Mouse (Mus musculus): Measurements from ENCODE around the gene Frem1. TPM values are rescaled to one million over a fixed set of nuclear protein-coding genes. Genes with fewer than 3 reads are reported as not detected.

The Frem1 gene
- total and polyA plus RNA-seq, 2 experiments from 2014 or later = 1.9 to 7.5 TPM

DNA sequence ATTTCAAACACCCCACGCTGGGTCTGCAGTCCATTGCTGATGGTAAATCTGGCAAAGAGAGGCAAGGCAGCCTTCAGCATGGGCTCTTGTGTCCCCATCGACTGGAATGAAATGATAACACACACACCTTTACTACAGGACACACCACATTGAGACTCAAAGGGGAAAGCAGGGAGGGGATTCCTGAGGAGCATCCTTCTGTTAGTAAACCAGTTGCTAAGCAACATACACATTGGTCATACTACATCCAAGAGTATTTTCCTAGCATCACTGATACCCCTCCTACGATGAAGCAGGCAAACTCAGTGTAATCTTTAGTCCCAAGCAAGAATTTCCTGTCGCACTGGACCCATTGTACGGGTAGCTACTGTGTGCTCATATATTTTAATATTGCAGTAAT, 111.5 kb downstream of the Frem1 start:
- no peak overlapping the region for H3K9ac ChIP-seq (replicated peaks; ENCODE audit: low read length)
- WGBS = 80% methylated on average over 5 of the region's 5 CpGs
- H3K4me3 ChIP-seq (ENCODE audit: low read length) = no peak overlapping the region
- H3K27ac ChIP-seq = no peak overlapping the region
- no peaks in the 10 kb centered on the region for H3K27me3 ChIP-seq (ENCODE audit: insufficient read depth, low read length)
- TF ChIP-seq CTCF (IDR thresholded peaks at IDR 0.05; ENCODE audit: low read depth) = no peak
- no peak for DNase-seq (ENCODE audit: low spot score)
- ATAC-seq = peak; percentile 39; the same call in 1 of the 2 replicates
- H3K9me3 ChIP-seq (ENCODE audit: low read length) = no peaks in the 10 kb centered on the region
- peaks cover 3% of the 10 kb centered on the region; the same call in 1 of the 2 replicates for H3K4me1 ChIP-seq (ENCODE audit: insufficient read depth, low read length)
- H3K36me3 ChIP-seq (ENCODE audit: insufficient read depth, low read length) = no peaks in the 10 kb centered on the region
- no peak overlapping the region for H3K4me2 ChIP-seq (ENCODE audit: low read depth, low read length)

DNA sequence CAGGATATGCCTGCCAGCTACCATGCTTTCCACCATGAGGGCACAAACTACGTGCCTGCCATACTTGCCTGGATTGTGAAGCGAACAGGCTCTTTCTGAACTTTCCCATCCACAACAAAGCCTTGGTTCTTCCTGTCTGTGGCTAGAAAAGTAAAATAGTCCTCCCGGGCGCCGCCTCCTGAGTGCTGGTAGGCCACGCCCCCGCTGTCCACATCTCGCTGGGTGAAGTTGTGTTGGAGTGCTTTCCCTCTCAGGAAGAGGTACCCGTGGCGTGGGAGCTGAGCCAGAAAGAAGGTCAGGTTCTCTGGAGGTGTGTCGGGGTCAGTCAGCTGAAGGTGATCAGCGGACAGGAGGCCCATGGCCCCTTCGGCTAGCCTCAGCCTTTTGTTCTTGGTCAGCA, 111.9 kb downstream of the Frem1 start:
- ATAC-seq (no peak), DNase-seq (ENCODE audit: low spot score) (no peak)
- Histone ChIP-seq H3K4me2 (ENCODE audit: low read depth, low read length) (no peak overlapping the region), H3K9me3 (ENCODE audit: low read length) (no peaks in the 10 kb centered on the region), H3K4me1 (ENCODE audit: insufficient read depth, low read length) (peaks cover 3% of the 10 kb centered on the region; the same call in 1 of the 2 replicates), H3K27ac (no peak overlapping the region), H3K4me3 (ENCODE audit: low read length) (no peak overlapping the region), H3K36me3 (ENCODE audit: insufficient read depth, low read length) (no peaks in the 10 kb centered on the region), H3K27me3 (ENCODE audit: insufficient read depth, low read length) (no peaks in the 10 kb centered on the region), H3K9ac (replicated peaks; ENCODE audit: low read length) (no peak overlapping the region)
- no peak for TF ChIP-seq CTCF (IDR thresholded peaks at IDR 0.05; ENCODE audit: low read depth)
- WGBS = 83% methylated on average over 13 of the region's 13 CpGs

DNA sequence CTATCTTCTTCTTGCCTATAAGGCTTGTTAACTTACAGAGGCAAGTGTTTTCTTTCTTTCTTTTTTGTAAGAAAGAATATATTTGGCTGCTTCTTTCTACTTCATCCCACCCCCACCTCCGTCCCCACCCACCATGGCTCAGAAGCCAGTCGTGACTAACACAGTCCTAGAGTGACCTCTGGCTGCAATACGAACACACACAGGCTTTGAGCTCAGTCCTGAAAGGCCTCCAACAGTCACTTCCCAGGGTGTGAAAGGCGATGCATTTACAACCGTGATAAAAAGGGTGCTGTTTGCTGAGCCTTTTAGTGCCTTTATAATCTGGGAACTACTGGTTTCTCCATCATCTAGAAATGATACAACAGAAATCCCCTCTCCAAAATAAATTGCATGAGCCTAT, 117.8 kb downstream of the Frem1 start:
- Histone ChIP-seq H3K36me3 (ENCODE audit: insufficient read depth, low read length) (no peaks in the 10 kb centered on the region), H3K4me1 (ENCODE audit: insufficient read depth, low read length) (no peaks in the 10 kb centered on the region), H3K27me3 (ENCODE audit: insufficient read depth, low read length) (no peaks in the 10 kb centered on the region), H3K4me2 (ENCODE audit: low read depth, low read length) (peak overlapping the region; percentile 39), H3K27ac (peak overlapping the region; percentile 59; the same call in 1 of the 2 replicates), H3K4me3 (ENCODE audit: low read length) (no peak overlapping the region; the same call in 1 of the 2 replicates), H3K9me3 (ENCODE audit: low read length) (no peaks in the 10 kb centered on the region), H3K9ac (replicated peaks; ENCODE audit: low read length) (no peak overlapping the region)
- peak; percentile 72 for TF ChIP-seq CTCF (IDR thresholded peaks at IDR 0.05; ENCODE audit: low read depth)
- DNase-seq (ENCODE audit: low spot score) (peak; percentile 90), ATAC-seq (peak; percentile 95)
- 5% methylated on average over 5 of the region's 5 CpGs for WGBS

DNA sequence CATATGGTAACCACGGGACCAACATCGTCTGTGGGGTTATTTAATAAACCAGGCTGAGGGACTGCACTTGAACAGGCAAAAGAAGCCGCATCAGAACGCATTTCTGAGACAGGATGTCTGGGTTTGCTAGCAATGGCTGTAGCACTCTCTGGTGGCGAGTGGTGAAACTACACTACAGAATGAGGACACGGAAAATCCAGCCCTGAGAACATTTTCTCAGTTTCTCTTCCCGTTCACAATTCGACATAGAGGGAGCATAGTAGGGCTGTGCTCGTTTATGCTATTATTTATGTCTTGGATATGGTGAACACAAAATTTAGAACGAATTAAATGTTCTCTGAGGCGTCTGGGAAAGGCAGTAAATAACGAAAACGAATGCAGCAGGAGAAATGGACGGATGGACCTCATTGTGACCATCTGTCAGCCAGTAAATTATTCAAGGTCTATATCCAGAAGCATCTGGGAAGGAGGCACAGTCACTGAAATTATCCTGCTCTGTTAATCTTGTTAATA, 118.4 kb downstream of the Frem1 start:
- H3K4me3 ChIP-seq (ENCODE audit: low read length) = peak overlapping the region; percentile 18
- TF ChIP-seq CTCF (IDR thresholded peaks at IDR 0.05; ENCODE audit: low read depth) = peak; percentile 98
- H3K27me3 ChIP-seq (ENCODE audit: insufficient read depth, low read length) = no peaks in the 10 kb centered on the region
- no peaks in the 10 kb centered on the region for H3K9me3 ChIP-seq (ENCODE audit: low read length)
- peak overlapping the region; percentile 39 for H3K4me2 ChIP-seq (ENCODE audit: low read depth, low read length)
- peak; percentile 94 for DNase-seq (ENCODE audit: low spot score)
- H3K27ac ChIP-seq = peak overlapping the region; percentile 59; the same call in 1 of the 2 replicates
- no peaks in the 10 kb centered on the region for H3K4me1 ChIP-seq (ENCODE audit: insufficient read depth, low read length)
- 3% methylated on average over 14 of the region's 14 CpGs for WGBS
- peak; percentile 79 for ATAC-seq
- no peaks in the 10 kb centered on the region for H3K36me3 ChIP-seq (ENCODE audit: insufficient read depth, low read length)
- H3K9ac ChIP-seq (replicated peaks; ENCODE audit: low read length) = no peak overlapping the region

DNA sequence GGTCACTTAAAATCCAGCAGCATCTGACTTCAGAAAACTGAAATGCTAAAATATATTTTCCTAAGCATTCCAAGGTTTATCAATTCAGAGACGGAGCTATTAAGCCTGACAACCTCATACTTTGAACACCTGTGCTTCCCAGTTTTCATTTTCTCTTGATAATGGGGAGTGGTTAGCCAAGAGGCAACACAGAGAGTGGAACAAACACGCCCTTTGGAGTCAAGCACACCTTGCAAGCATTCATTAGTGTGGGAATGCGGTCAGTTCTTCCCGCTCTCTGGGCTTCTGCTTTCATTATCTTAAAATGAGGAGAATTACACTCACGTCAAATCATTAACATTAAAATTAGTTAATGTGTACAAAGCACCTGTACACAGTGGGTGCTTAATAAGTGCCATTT, 122.1 kb downstream of the Frem1 start:
- no peak overlapping the region for H3K4me2 ChIP-seq (ENCODE audit: low read depth, low read length)
- H3K36me3 ChIP-seq (ENCODE audit: insufficient read depth, low read length) = no peaks in the 10 kb centered on the region
- no peaks in the 10 kb centered on the region for H3K4me1 ChIP-seq (ENCODE audit: insufficient read depth, low read length)
- no peak overlapping the region for H3K9ac ChIP-seq (replicated peaks; ENCODE audit: low read length)
- no peak for ATAC-seq
- no peak overlapping the region for H3K4me3 ChIP-seq (ENCODE audit: low read length)
- WGBS = 83% methylated on average over 5 of the region's 5 CpGs
- H3K27ac ChIP-seq = no peak overlapping the region
- H3K9me3 ChIP-seq (ENCODE audit: low read length) = no peaks in the 10 kb centered on the region
- H3K27me3 ChIP-seq (ENCODE audit: insufficient read depth, low read length) = no peaks in the 10 kb centered on the region
- TF ChIP-seq CTCF (IDR thresholded peaks at IDR 0.05; ENCODE audit: low read depth) = no peak
- DNase-seq (ENCODE audit: low spot score) = no peak

DNA sequence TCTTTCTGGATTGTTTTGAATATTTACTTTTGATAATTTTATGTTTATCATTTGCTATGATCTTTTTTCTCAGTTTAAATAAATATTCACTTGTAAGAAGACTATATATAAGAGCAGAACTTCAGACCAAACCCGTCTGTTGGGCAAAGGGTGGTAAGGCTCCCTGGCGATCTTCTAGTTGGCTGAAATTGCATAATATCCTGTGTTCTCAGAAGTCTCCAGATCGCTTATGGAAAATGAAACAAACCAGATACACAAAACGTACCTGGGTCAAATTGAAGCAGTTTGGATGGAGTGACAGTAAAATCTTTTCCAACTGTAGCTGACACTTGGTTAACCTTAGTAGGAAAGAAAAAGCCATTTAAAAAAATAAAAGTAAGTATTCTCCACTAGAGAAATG, 130.2 kb downstream of the Frem1 start:
- no peaks in the 10 kb centered on the region for H3K27me3 ChIP-seq (ENCODE audit: insufficient read depth, low read length)
- H3K4me2 ChIP-seq (ENCODE audit: low read depth, low read length) = no peak overlapping the region
- ATAC-seq = no peak
- no peak for TF ChIP-seq CTCF (IDR thresholded peaks at IDR 0.05; ENCODE audit: low read depth)
- DNase-seq (ENCODE audit: low spot score) = no peak
- no peak overlapping the region for H3K27ac ChIP-seq
- H3K4me1 ChIP-seq (ENCODE audit: insufficient read depth, low read length) = peaks cover 2% of the 10 kb centered on the region; the same call in 1 of the 2 replicates
- WGBS = 86% methylated on average over 4 of the region's 4 CpGs
- H3K9ac ChIP-seq (replicated peaks; ENCODE audit: low read length) = no peak overlapping the region
- H3K36me3 ChIP-seq (ENCODE audit: insufficient read depth, low read length) = no peaks in the 10 kb centered on the region
- H3K9me3 ChIP-seq (ENCODE audit: low read length) = no peaks in the 10 kb centered on the region
- no peak overlapping the region for H3K4me3 ChIP-seq (ENCODE audit: low read length)

DNA sequence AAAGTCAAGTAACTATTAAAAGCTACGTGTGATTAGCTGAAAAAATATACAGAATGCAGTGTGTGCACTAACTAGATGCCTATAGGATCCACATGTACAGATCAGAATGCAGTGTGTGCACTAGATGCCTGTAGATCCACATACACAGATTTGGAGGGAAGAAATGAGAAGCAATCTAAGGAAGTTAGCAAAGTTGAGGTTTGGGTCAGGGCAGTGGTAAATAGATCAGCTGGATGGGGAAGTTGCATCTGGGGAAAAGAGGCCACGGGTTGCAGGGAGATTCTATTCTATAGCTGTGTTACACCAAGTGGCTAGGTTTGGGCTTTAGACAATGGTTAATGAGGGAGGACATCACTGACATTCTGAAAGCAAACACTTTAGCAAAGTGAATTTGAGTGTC, 133.5 kb downstream of the Frem1 start:
- H3K27ac ChIP-seq = no peak overlapping the region
- 83% methylated on average over 2 of the region's 2 CpGs for WGBS
- DNase-seq (ENCODE audit: low spot score) = no peak

More for the DNA sequence above, 133.5 kb downstream of the Frem1 start:
- Histone ChIP-seq H3K4me2 (ENCODE audit: low read depth, low read length) (no peak overlapping the region), H3K4me3 (ENCODE audit: low read length) (no peak overlapping the region), H3K4me1 (ENCODE audit: insufficient read depth, low read length) (peaks cover 15% of the 10 kb centered on the region), H3K27me3 (ENCODE audit: insufficient read depth, low read length) (no peaks in the 10 kb centered on the region), H3K36me3 (ENCODE audit: insufficient read depth, low read length) (no peaks in the 10 kb centered on the region), H3K9me3 (ENCODE audit: low read length) (no peaks in the 10 kb centered on the region), H3K9ac (replicated peaks; ENCODE audit: low read length) (no peak overlapping the region)
- no peak for ATAC-seq
- TF ChIP-seq CTCF (IDR thresholded peaks at IDR 0.05; ENCODE audit: low read depth) = no peak

All from hindbrain, postnatal 0 days (tissue).